Mouse (Mus musculus) neutrophil, adult 59 days (primary cell): ENCODE results near the gene Aldh3b1. TPM values are rescaled to one million over a fixed set of nuclear protein-coding genes. Genes with fewer than 3 reads are reported as not detected.

Experiments
- total RNA-seq, 2 experiments: library from RNA; stranded (reverse); gene quantifications; 1 replicate in 1 of 2; 2 replicates in 1 of 2; pipeline ENCODE4 v1.2.4; 2023

The Aldh3b1 gene
- 100 to 1,000 TPM; 143 to 153 TPM for total RNA-seq

GRCm38 (mm10) chr19:3929211-3929941 lies at the start of gene Aldh3b1:
TSS of gene Aldh3b1 (minus strand) at chr19:3929808.

DNA sequence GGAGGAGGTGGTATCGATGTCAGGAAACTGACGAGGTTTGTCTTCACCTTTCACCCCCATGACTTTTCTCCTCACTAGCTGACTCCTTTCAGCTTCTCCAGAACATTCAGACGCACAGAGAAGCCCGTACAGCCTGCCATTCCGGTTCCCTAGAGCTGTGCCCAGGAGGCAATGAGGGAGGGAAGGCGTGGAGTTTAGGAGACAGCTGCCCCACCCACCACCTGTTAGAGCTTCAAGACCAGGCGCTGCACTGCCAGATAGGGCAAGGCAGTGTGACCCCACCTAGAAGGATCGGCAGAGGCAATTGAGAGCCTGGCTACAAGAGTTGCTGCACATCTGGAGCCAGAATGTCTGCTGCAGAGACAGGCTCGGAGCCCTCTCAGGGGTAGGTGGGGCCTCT lies 42.6 kb upstream of the Aldh3b1 start, which contains the start of gene Aldh3b2:
Gene Aldh3b2, plus strand, starts transcription at position 100 of the 400 bp plus-strand sequence.

GRCm38 (mm10) chr19:3958470-3958869 lies 28.9 kb upstream of the Aldh3b1 start, which contains the start of gene Aldh3b3:
TSS of gene Aldh3b3 (plus strand) at chr19:3958645.

DNA sequence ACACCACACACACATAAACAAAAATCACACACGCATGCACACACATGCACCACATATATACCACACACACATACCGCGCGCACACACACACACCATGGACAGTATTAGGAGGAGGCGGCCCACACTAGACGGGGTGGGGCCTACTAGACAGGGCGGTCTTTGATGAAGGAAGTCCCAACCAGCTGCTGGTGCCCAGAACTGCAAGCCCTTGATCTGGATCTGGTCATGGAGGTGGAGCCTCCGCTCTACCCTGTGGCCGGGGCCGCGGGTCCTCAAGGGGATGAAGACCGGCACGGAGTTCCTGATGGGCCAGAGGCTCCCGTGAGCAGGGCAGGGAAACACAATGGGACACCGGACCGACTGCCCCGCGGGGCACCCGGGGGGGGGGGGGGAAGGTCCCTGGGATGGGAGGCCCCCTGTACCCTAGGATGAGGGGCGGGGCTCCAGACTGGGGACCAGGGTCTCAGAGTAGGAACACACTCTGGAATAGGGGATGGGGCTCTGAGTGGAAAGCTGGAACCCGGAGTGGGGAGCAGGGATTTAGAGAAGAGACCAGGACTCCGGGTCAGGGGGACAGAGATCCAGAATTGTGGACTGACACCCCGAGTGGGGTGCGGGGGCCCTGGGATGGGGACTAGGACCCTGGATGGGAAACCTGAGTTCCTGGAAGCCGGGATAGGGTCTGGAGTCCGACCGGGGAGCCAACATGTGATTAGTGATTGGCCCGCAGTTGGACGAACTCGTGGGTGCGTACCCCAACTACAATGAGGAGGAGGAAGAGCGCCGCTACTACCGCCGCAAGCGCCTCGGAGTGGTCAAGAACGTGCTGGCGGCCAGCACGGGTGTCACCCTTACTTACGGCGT lies 5.7 kb upstream of the Aldh3b1 start, which contains the start of gene Unc93b1:
Gene Unc93b1, plus strand, starts transcription at position 155 of the 864 bp plus-strand sequence.

GRCm38 (mm10) chr19:3912337-3913204 lies 17.0 kb downstream of the Aldh3b1 start, which contains the start of gene Ndufs8:
TSS of gene Ndufs8 (minus strand) at chr19:3912774.

DNA sequence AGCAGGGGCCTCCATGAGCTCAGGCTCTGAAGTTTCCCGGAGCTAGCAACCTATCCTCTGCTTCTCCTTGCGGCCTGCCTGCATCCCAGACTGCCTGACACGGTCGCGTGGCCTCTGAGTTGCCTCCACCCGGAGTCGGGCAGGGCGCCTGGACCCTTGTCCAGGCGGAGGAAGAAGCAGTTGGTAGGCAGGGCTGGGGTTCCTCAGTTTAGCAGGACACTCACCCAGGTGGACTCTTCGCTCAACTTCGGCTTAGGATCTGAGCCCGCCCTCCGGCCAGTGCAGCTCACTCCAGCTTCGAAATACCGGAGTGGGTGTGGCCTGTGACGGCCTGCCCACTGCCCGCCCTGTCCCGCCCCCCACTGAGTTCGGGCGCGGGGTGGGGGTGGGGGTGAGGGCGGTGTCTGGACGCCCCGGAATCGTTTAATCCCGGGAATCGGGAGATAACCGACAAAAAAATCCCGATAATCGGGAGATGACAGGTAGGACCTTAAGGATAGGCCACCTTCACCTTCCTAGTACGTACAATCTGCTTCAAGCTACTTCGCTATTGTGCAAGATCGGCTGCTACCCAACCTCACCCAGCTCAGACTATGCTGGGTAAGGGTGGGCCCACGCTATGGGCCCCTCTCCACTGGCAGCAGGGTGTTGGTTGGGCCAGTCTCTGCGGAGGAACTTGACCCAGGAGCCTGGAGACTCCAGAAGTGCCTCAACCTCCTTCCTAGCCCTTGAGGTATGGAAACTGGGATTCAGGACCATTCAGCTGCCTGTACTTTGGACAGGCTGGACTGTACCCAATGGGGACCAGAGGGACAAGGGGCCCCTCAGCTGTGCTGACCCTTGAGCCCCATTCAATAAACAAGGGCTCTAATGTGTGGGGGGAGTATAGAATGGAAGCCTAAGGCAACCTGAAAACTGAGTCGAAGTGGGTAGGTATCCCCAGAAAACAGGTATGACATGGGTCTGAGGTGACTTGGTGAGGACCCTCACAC lies 22.5 kb downstream of the Aldh3b1 start, which contains the start of gene Tcirg1:
Gene Tcirg1, minus strand, starts transcription at position 339 of the 992 bp plus-strand sequence.

Other genes with a start within 250 kb of the Aldh3b1 start
- 10 to 100 TPM; 16.9 to 25.4 TPM for gene Lrp5, start 243.2 kb downstream of the Aldh3b1 start, total RNA-seq
- 10 to 100 TPM; 23.2 to 30.7 TPM for gene 1810055G02Rik, start 221.5 kb downstream of the Aldh3b1 start, total RNA-seq
- 10 to 100 TPM; 65.4 to 66.0 TPM for gene Kmt5b, start 162.4 kb downstream of the Aldh3b1 start, total RNA-seq
- 10 to 100 TPM; 43.5 to 47.2 TPM for gene Chka, start 78.0 kb downstream of the Aldh3b1 start, total RNA-seq
- gene Tcirg1, start 22.7 kb downstream of the Aldh3b1 start, total RNA-seq: 100 to 1,000 TPM; 221 to 250 TPM
- gene Ndufs8, start 17.0 kb downstream of the Aldh3b1 start, total RNA-seq: 10 to 100 TPM; 52.9 to 70.6 TPM
- 100 to 1,000 TPM; 236 to 316 TPM for gene Unc93b1, start 5.4 kb upstream of the Aldh3b1 start, total RNA-seq
- 10 to 100 TPM in 1 of 2 experiments, 1 to 10 TPM in 1; 9.9 to 11.1 TPM for gene Aldh3b3, start 28.8 kb upstream of the Aldh3b1 start, total RNA-seq
- gene Aldh3b2, start 42.5 kb upstream of the Aldh3b1 start, total RNA-seq: 10 to 100 TPM; 12.6 to 14.7 TPM
- under 1 TPM; 0.53 to 0.88 TPM for gene Acy3, start 56.8 kb upstream of the Aldh3b1 start, total RNA-seq
- not detected for gene Tbx10, start 62.9 kb upstream of the Aldh3b1 start, total RNA-seq
- 1 to 10 TPM; 4.7 to 4.8 TPM for gene Nudt8, start 70.8 kb upstream of the Aldh3b1 start, total RNA-seq
- 1 to 10 TPM in 1 of 2 experiments, under 1 TPM in 1; 0.33 to 1.0 TPM for gene Gm49405, start 70.8 kb upstream of the Aldh3b1 start, total RNA-seq
- under 1 TPM; 0.57 to 0.73 TPM for gene Doc2g, start 73.5 kb upstream of the Aldh3b1 start, total RNA-seq
- gene Ndufv1, start 83.0 kb upstream of the Aldh3b1 start, total RNA-seq: 10 to 100 TPM; 68.4 to 70.8 TPM
- 10 to 100 TPM; 63.6 to 65.3 TPM for gene Gstp1, start 108.2 kb upstream of the Aldh3b1 start, total RNA-seq
- gene Gstp2, start 116.2 kb upstream of the Aldh3b1 start, total RNA-seq: 1 to 10 TPM; 8.2 to 9.4 TPM
- gene Gstp3, start 129.8 kb upstream of the Aldh3b1 start, total RNA-seq: 1 to 10 TPM; 6.6 to 7.7 TPM
- not detected for gene Cabp2, start 151.8 kb upstream of the Aldh3b1 start, total RNA-seq
- gene Cdk2ap2, start 167.4 kb upstream of the Aldh3b1 start, total RNA-seq: 100 to 1,000 TPM; 228 to 257 TPM
- 100 to 1,000 TPM; 185 to 192 TPM for gene Pitpnm1, start 170.2 kb upstream of the Aldh3b1 start, total RNA-seq
- 100 to 1,000 TPM; 108 TPM for gene Aip, start 196.1 kb upstream of the Aldh3b1 start, total RNA-seq
- gene Gpr152, start 210.0 kb upstream of the Aldh3b1 start, total RNA-seq: under 1 TPM in 1 of 2 experiments, not detected in 1; 0.13 TPM
- gene Cabp4, start 214.2 kb upstream of the Aldh3b1 start, total RNA-seq: under 1 TPM; 0.67 to 0.82 TPM
- 100 to 1,000 TPM; 188 to 219 TPM for gene Coro1b, start 218.8 kb upstream of the Aldh3b1 start, total RNA-seq
- 10 to 100 TPM; 13.8 to 18.6 TPM for gene Ptprcap, start 223.8 kb upstream of the Aldh3b1 start, total RNA-seq
- 10 to 100 TPM; 34.4 to 42.3 TPM for gene Rps6kb2, start 233.5 kb upstream of the Aldh3b1 start, total RNA-seq
- 10 to 100 TPM; 34.4 to 34.6 TPM for gene Carns1, start 245.7 kb upstream of the Aldh3b1 start, total RNA-seq